11 mouse cellular contexts compared by ENCODE assay signal in genomic region chr3:65174564-65174963, GRCm38 (mm10).
DNase-seq lines count a peak whose midpoint lies in the region; ATAC-seq and TF ChIP-seq lines count a peak whose summit lies in the region.
"Had no signal": no experiment of that assay in that cellular context is flagged by ENCODE, and none has a peak within 500 bp of the region (broad histone marks: within the 10 kb centered on the region; RNA-seq: fewer than 3 reads in every experiment).

No protein-coding gene starts in this region.

- POLR2A ChIA-PET in Patski (lab: Charles Lee): interaction anchor here (0.7 kb wide), 1 partner anchor 16 kb away, joined by 4 read pairs; no protein-coding TSS in a partner anchor

- no peak overlapping the region for H3K4me3 ChIP-seq in heart, embryonic 10.5 days
- H3K4me3 ChIP-seq: liver, embryonic 15.5 days; myocyte had no signal

- no peak overlapping the region for H3K27ac ChIP-seq in heart, embryonic 10.5 days
- H3K27ac ChIP-seq: hindbrain, embryonic 14.5 days; liver, embryonic 15.5 days had no signal

- H3K4me1 ChIP-seq in heart, embryonic 10.5 days: no peaks in the 10 kb centered on the region
- H3K4me1 ChIP-seq: liver, embryonic 15.5 days had no signal

- peak; percentile 34 for ATAC-seq in Patski
- ATAC-seq in granulocyte monocyte progenitor cell, adult 5-6 weeks (replicated peaks; ENCODE audit: poor library complexity, severe bottlenecking): no peak

- in situ Hi-C loops in Patski (cut with MboI; ENCODE audit: low pct_unique_long_range_greater_than_20kb): no loop called here

- no peak for TF ChIP-seq CTCF in Patski (IDR thresholded peaks at IDR 0.05)

- no peaks in the 10 kb centered on the region for H3K36me3 ChIP-seq in heart, embryonic 10.5 days
- H3K36me3 ChIP-seq: liver, embryonic 15.5 days had no signal

- CTCF ChIA-PET in Patski (lab: Charles Lee): interaction anchor here (0.9 to 4.4 kb wide), 2 partner anchors 9 to 12 kb away, joined by 3 to 17 read pairs; no protein-coding TSS in a partner anchor

- WGBS in heart, embryonic 10.5 days: 78% methylated on average over 12 of the region's 12 CpGs

- peak; percentile 89 for DNase-seq in heart, adult 11 months
- DNase-seq in heart, embryonic 10.5 days (ENCODE audit: low spot score): no peak
- peak; percentile 22 for DNase-seq in Patski (ENCODE audit: low read depth, low spot score)
- peak; percentile 56 to 73 for DNase-seq in cerebellum, postnatal 14 days
- peak; percentile 24 to 53 for DNase-seq in left cerebral cortex, postnatal 36 days (ENCODE audit: low spot score in 2 of 2)
- DNase-seq in ovary, adult 18-20 months (ENCODE audit: low spot score): no peak
- no peak for DNase-seq in spleen, postnatal 36 days (ENCODE audit: low spot score in 2 of 2)

- H3K9me3 ChIP-seq in heart, embryonic 10.5 days: no peaks in the 10 kb centered on the region
- H3K9me3 ChIP-seq: liver, embryonic 15.5 days had no signal

- no peaks in the 10 kb centered on the region for H3K27me3 ChIP-seq in heart, embryonic 10.5 days (ENCODE audit: insufficient read depth, poor library complexity, severe bottlenecking)
- H3K27me3 ChIP-seq in Patski: no peaks in the 10 kb centered on the region
- H3K27me3 ChIP-seq: liver, embryonic 15.5 days had no signal

- intact Hi-C loops in left cerebral cortex, postnatal 36 days (cut with DNase I): no loop called here

Comparison
In these comparisons a context has a peak if more than half of its experiments do, and no peak if none do; other contexts are left out.
1. DNase-seq: peak in heart, adult 11 months (single experiment), Patski (single experiment), cerebellum, postnatal 14 days (2 of 2) and left cerebral cortex, postnatal 36 days (2 of 2); none in heart, embryonic 10.5 days (single experiment), ovary, adult 18-20 months (single experiment) and spleen, postnatal 36 days (0 of 2).